Mouse (Mus musculus) brain, embryonic 14.5 days (tissue): ENCODE data around the gene Rab4b.

Experiments used
- CTCF ChIP-seq: fragments of 200-500 bp; IDR thresholded peaks from 2 replicates; pipeline ENCODE4 v1.5.1; 2012; ENCODE audit warnings: inconsistent platforms, mild to moderate bottlenecking, moderate library complexity, borderline replicate concordance; ENCODE audit not compliant: insufficient read depth, insufficient read length; ENCODE audit errors: extremely low read depth
- POLR2A ChIP-seq: fragments of 200-500 bp; IDR thresholded peaks from 2 replicates; pipeline ENCODE4 v1.6.1; 2012; ENCODE audit warnings: mild to moderate bottlenecking, inconsistent platforms, borderline replicate concordance; ENCODE audit not compliant: poor library complexity, insufficient read depth, insufficient read length, severe bottlenecking; ENCODE audit errors: extremely low read depth

DNA sequence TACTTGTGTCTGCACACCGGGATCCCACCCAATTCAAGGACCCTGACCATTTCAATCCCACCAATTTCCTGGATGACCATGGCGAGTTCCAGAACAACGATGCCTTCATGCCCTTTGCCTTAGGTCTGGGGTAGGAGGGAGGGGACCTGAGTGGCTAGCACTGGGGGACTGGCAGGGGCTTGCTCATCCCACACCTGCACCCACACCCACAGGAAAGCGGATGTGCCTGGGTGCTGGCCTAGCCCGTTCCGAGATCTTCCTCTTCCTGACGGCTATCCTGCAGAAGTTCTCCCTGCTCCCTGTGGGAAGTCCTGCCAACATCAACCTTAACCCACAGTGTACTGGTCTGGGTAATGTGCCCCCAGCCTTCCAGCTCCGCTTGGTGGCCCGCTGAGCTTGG is 20.5 kb downstream of the Rab4b start:
- TF ChIP-seq CTCF (no peak), POLR2A (no peak)
